Mouse (Mus musculus): ENCODE data around the gene Olfr1305. TPM values are rescaled to one million over a fixed set of nuclear protein-coding genes. Genes with fewer than 3 reads are reported as not detected.

Olfr1305 gene
- not detected for polyA plus RNA-seq (2017; shearing (Covaris generic))

DNA sequence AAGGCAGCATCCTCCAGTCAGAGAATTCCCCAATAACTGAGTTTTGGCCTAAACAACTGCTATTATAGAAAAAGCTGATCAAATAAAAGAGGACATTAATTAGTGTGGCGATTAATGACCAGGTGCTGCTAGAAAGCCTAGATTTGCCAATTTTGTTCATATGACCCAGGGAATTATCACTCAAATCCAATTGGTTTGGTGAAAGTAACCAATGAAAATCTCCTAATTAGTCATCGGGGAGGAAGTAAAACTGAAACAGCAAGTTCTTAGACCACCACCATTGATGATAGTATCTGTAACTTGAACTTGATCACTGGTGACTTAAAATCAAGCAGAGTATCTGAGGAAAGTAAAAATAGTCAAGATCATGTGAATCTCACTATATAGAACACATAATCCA is at the start of gene Olfr1305:
Olfr1305 (minus strand) TSS at position 101 of the 400 bp plus-strand sequence.

DNA sequence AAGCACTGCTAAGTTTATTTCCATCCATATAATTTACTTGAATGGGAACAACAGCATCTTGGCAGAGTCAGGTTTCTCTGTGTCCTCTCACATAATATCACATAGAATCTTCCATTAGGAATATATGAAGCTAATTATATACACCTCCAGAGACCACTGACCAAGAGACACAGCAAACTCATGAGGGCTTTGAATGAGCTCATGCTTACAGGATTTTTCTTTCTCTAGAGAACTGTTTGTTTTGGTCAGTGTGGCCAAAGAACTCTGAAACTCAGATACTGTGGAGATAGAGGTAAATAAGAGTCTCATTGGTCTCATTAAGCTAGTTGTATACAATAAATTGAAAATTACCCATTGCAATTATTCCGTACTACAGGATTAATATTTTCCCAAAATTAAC is 39.2 kb upstream of the Olfr1305 start, which contains the start of gene Olfr1306:
Olfr1306 (minus strand) TSS at position 101 of the 400 bp plus-strand sequence.

DNA sequence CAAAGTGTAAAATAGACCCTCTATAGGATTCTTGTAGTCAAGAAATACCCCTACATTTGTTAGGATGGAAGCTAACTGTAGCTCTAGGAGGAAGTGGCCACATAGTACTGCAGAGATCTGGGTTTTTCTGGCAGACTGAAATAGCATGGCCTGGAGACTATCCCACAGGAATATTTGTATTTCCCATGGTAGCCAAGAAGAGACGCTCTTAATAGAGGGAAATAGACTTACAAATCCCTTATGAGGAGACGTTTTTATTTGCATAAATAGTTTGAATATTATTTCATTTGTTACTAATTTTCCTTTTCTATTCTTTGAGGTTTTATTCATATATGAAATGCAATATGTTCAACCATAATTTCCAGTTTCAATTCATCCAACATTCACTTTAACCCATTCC is 56.7 kb downstream of the Olfr1305 start, which contains the start of gene Olfr1303:
Olfr1303 (minus strand) TSS at position 101 of the 400 bp plus-strand sequence.

Other genes starting within 250 kb of the Olfr1305 start
- gene Olfr1298, start 227.9 kb downstream of the Olfr1305 start, polyA plus RNA-seq (2017; shearing (Covaris generic)) = not detected
- not detected for gene Olfr1299, start 215.7 kb downstream of the Olfr1305 start, polyA plus RNA-seq (2017; shearing (Covaris generic))
- not detected for gene Olfr1301, start 126.1 kb downstream of the Olfr1305 start, polyA plus RNA-seq (2017; shearing (Covaris generic))
- gene Olfr1302, start 99.7 kb downstream of the Olfr1305 start, polyA plus RNA-seq (2017; shearing (Covaris generic)) = not detected
- gene Olfr1303, start 56.8 kb downstream of the Olfr1305 start, polyA plus RNA-seq (2017; shearing (Covaris generic)) = not detected
- not detected for gene Olfr1306, start 39.1 kb upstream of the Olfr1305 start, polyA plus RNA-seq (2017; shearing (Covaris generic))
- gene Olfr1307, start 72.3 kb upstream of the Olfr1305 start, polyA plus RNA-seq (2017; shearing (Covaris generic)) = 0.07 TPM
- gene Olfr1308, start 87.8 kb upstream of the Olfr1305 start, polyA plus RNA-seq (2017; shearing (Covaris generic)) = not detected
- not detected for gene Olfr1309, start 113.1 kb upstream of the Olfr1305 start, polyA plus RNA-seq (2017; shearing (Covaris generic))
- gene Olfr1310, start 135.6 kb upstream of the Olfr1305 start, polyA plus RNA-seq (2017; shearing (Covaris generic)) = not detected
- gene Olfr1311, start 147.3 kb upstream of the Olfr1305 start, polyA plus RNA-seq (2017; shearing (Covaris generic)) = not detected
- 0.17 TPM for gene Olfr1312, start 173.1 kb upstream of the Olfr1305 start, polyA plus RNA-seq (2017; shearing (Covaris generic))
- gene Olfr1313, start 200.7 kb upstream of the Olfr1305 start, polyA plus RNA-seq (2017; shearing (Covaris generic)) = not detected
- not detected for gene Olfr1314, start 219.6 kb upstream of the Olfr1305 start, polyA plus RNA-seq (2017; shearing (Covaris generic))
- not detected for gene Olfr1315-ps1, start 238.3 kb upstream of the Olfr1305 start, polyA plus RNA-seq (2017; shearing (Covaris generic))

Data from effector memory CD4-positive, alpha-beta T cell, adult 5 months (primary cell).